Mouse (Mus musculus) olfactory bulb, adult 2 months (tissue): ENCODE measurements around the gene Dmac2.

Experiments used
- CTCF ChIP-seq: fragments of 200-500 bp; IDR thresholded peaks from 2 replicates; pipeline ENCODE4 v1.5.1; 2012; ENCODE audit warnings: low read depth, mild to moderate bottlenecking, low read length, moderate library complexity; ENCODE audit not compliant: insufficient read depth
- POLR2A ChIP-seq: fragments of 200-500 bp; IDR thresholded peaks from 2 replicates; pipeline ENCODE4 v1.6.1; 2012; ENCODE audit warnings: mild to moderate bottlenecking, low read depth, low read length, moderate library complexity; ENCODE audit not compliant: insufficient read depth

DNA sequence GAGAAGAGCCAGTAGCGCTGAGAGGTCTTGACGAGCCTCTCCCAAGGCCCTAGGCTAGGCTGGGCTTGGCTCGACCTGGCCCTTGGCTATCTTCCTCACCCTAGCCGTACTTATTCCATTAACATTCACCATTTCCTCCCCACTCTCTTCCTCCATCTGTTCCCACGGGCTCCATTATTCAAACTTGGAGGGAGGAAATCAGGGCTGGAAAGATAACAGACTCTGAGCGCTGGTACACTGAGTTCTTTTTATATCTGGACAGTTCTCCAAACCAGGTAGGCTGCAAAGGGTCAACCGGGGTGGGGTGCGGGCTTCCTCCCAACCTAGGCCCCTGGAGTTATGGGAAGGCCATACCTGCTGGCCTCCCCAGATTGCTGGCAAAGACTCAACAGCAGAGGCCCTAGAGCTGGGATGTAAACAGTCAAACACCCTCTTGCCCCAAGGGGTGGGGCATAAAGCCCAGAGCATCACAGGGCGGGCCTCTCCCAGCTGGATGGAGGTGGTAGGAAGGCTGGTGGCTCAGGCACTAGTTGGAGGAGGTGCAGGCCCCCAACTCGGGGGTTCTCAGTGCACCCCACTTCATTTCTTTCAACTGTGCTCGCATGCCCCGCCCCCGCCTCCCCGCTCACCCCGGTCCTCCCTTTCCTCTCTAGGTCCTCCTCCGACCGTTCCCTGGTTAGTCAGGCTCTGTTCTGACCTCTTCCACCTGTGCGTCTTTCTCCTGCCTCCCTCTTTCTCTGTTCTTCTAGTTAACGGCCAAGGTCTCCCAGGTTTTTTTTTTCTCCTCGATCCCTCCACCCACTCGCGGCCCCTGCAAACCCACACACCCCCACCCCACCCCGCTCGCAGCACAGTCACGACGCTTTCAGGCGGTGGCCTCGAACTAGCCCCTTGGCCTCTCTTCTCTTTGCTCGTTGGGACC lies 7.6 kb downstream of the Dmac2 start, which contains the start of gene B3gnt8:
- TF ChIP-seq POLR2A (no peak), CTCF (no peak)
